Mouse (Mus musculus) gastrocnemius, adult 18-20 months (tissue): ENCODE measurements around the gene Ccdc155. TPM values are rescaled to one million over a fixed set of nuclear protein-coding genes. Genes with fewer than 3 reads are reported as not detected.

Source experiments
- DNase-seq: peaks from one replicate; pipeline ENCODE4 v3.0.0; 2021; ENCODE audit warnings: low spot score
- total RNA-seq, 2 experiments: library from RNA; stranded (reverse); gene quantifications; 2 replicates each; pipeline ENCODE4 v1.2.3; 2021

The Ccdc155 gene
- total RNA-seq, 2 experiments from 2014 or later = not detected

GRCm38 (mm10) chr7:45228548-45228947, 23.9 kb upstream of the Ccdc155 start:
- no peak for DNase-seq

GRCm38 (mm10) chr7:45226421-45226820, 21.7 kb upstream of the Ccdc155 start:
- DNase-seq = no peak

- DNase-seq = no peak
These were observed 20.1 kb upstream of the Ccdc155 start for GRCm38 (mm10) chr7:45224826-45225225.

- no peak for DNase-seq
These were observed 17.0 kb upstream of the Ccdc155 start for GRCm38 (mm10) chr7:45221680-45222079.

GRCm38 (mm10) chr7:45216442-45217183, 11.9 kb upstream of the Ccdc155 start:
- no peak for DNase-seq

GRCm38 (mm10) chr7:45215673-45216441, 11.2 kb upstream of the Ccdc155 start, which contains the start of gene Tead2:
Tead2 (plus strand) TSS chr7:45215753.
- no peak for DNase-seq

GRCm38 (mm10) chr7:45213708-45214107, 9.0 kb upstream of the Ccdc155 start:
- no peak for DNase-seq

GRCm38 (mm10) chr7:45212356-45212755, 7.7 kb upstream of the Ccdc155 start:
- DNase-seq = no peak

- no peak for DNase-seq
These were observed 7.2 kb upstream of the Ccdc155 start, which contains the start of gene Dkkl1 for GRCm38 (mm10) chr7:45211851-45212251. Dkkl1 (minus strand) TSS chr7:45212147.

- no peak for DNase-seq
These were observed 6.4 kb upstream of the Ccdc155 start for GRCm38 (mm10) chr7:45211070-45211469.

GRCm38 (mm10) chr7:45208260-45208659, 3.6 kb upstream of the Ccdc155 start:
- DNase-seq = no peak

GRCm38 (mm10) chr7:45202654-45203053, 2.0 kb downstream of the Ccdc155 start:
- no peak for DNase-seq

GRCm38 (mm10) chr7:45198961-45199360, 5.7 kb downstream of the Ccdc155 start:
- no peak for DNase-seq

GRCm38 (mm10) chr7:45198435-45198834, 6.3 kb downstream of the Ccdc155 start:
- DNase-seq = peak; percentile 76

- no peak for DNase-seq
These were observed 7.7 kb downstream of the Ccdc155 start for GRCm38 (mm10) chr7:45196994-45197393.

- DNase-seq = no peak
These were observed 8.5 kb downstream of the Ccdc155 start for GRCm38 (mm10) chr7:45196176-45196535.

GRCm38 (mm10) chr7:45195341-45196175, 9.1 kb downstream of the Ccdc155 start:
- DNase-seq = peak; percentile 43

GRCm38 (mm10) chr7:45193871-45194785, 10.6 kb downstream of the Ccdc155 start:
- no peak for DNase-seq

GRCm38 (mm10) chr7:45193406-45193805, 11.3 kb downstream of the Ccdc155 start:
- DNase-seq = no peak

- DNase-seq = no peak
These were observed 11.9 kb downstream of the Ccdc155 start for GRCm38 (mm10) chr7:45192585-45193310.
